Mouse (Mus musculus) heart, postnatal 14 days (tissue): Measurements from ENCODE around the gene Krtap24-1. TPM values are rescaled to one million over a fixed set of nuclear protein-coding genes. Genes with fewer than 3 reads are reported as not detected.

ENCODE experiments used
- DNase-seq, 2 experiments: peaks; one replicate each; pipeline ENCODE4 v3.0.0; 2021 to 2022
- intact Hi-C: fragments of 180-260 bp; cut with DNase I; formaldehyde crosslinking; loops from one replicate; pipeline ENCODE4 v1.15.1; 2025
- total RNA-seq, 2 experiments: library from RNA; stranded (reverse); gene quantifications; 2 replicates each; pipeline ENCODE4 v1.2.3; 2021

Krtap24-1 gene
- total RNA-seq, 2 experiments from 2014 or later, result not detected

- DNase-seq, result no peak
- intact Hi-C loops, result no loop called here
Observed at GRCm38 (mm10) chr16:88569096-88569495, 43.0 kb downstream of the Krtap24-1 start.

GRCm38 (mm10) chr16:88563045-88563913 is 48.8 kb downstream of the Krtap24-1 start, which contains the start of gene Cldn8:
Gene Cldn8 (minus strand): TSS chr16:88563183.
- intact Hi-C loops, result no loop called here
- no peak for DNase-seq

- DNase-seq, result no peak
- intact Hi-C loops, result no loop called here
Observed at GRCm38 (mm10) chr16:88561617-88562164, 50.4 kb downstream of the Krtap24-1 start.

Other genes with a start within 250 kb of the Krtap24-1 start
- not detected for gene Cldn17, start 105.3 kb downstream of the Krtap24-1 start, total RNA-seq
- not detected for gene Cldn8, start 49.1 kb downstream of the Krtap24-1 start, total RNA-seq
- gene 2310079G19Rik, start 15.4 kb upstream of the Krtap24-1 start, total RNA-seq, result not detected
- gene Krtap26-1, start 35.5 kb upstream of the Krtap24-1 start, total RNA-seq, result not detected
- gene Krtap27-1, start 59.4 kb upstream of the Krtap24-1 start, total RNA-seq, result not detected
- not detected for gene 2310061N02Rik, start 95.7 kb upstream of the Krtap24-1 start, total RNA-seq
- gene Krtap13-1, start 116.6 kb upstream of the Krtap24-1 start, total RNA-seq, result not detected
- not detected for gene Krtap13, start 139.4 kb upstream of the Krtap24-1 start, total RNA-seq
- gene 2310034C09Rik, start 146.6 kb upstream of the Krtap24-1 start, total RNA-seq, result not detected
- gene 2310057N15Rik, start 161.9 kb upstream of the Krtap24-1 start, total RNA-seq, result not detected
- gene Gm5965, start 165.6 kb upstream of the Krtap24-1 start, total RNA-seq, result not detected
- gene Gm20741, start 199.9 kb upstream of the Krtap24-1 start, total RNA-seq, result not detected
- not detected for gene Krtap15, start 207.9 kb upstream of the Krtap24-1 start, total RNA-seq
- not detected for gene Krtap14, start 213.9 kb upstream of the Krtap24-1 start, total RNA-seq